Mouse (Mus musculus) forebrain, embryonic 15.5 days (tissue): ENCODE measurements around the gene Optc. TPM values are rescaled to one million over a fixed set of nuclear protein-coding genes. Genes with fewer than 3 reads are reported as not detected.

Source experiments
- ATAC-seq: fragments of 200-750 bp; cut with Nextera tagmentation; replicated peaks from 2 replicates; pipeline ENCODE4 v1.8.0; 2017; ENCODE audit warnings: mild to moderate bottlenecking, moderate TSS enrichment, moderate library complexity
- H3K27ac ChIP-seq: fragments of 300-500 bp; sonication (generic); replicated peaks from 2 replicates; pipeline ENCODE4 v1.5.1; 2015; ENCODE audit warnings: mild to moderate bottlenecking, inconsistent platforms
- H3K27me3 ChIP-seq: fragments of 300-500 bp; sonication (generic); 2 replicates; pipeline ENCODE4 v1.6.1; 2015; ENCODE audit warnings: inconsistent platforms
- H3K36me3 ChIP-seq: fragments of 300-500 bp; sonication (generic); 2 replicates; pipeline ENCODE4 v1.6.1; 2015; ENCODE audit warnings: mild to moderate bottlenecking, inconsistent platforms
- H3K4me1 ChIP-seq: fragments of 300-500 bp; sonication (generic); 2 replicates; pipeline ENCODE4 v1.6.1; 2015; ENCODE audit warnings: inconsistent platforms
- H3K4me2 ChIP-seq: fragments of 300-500 bp; sonication (generic); replicated peaks from 2 replicates; pipeline ENCODE4 v1.6.1; 2015; ENCODE audit warnings: mild to moderate bottlenecking, inconsistent platforms
- H3K4me3 ChIP-seq: fragments of 300-500 bp; sonication (generic); 2 replicates; pipeline ENCODE4 v1.5.1; 2015; ENCODE audit warnings: mild to moderate bottlenecking, inconsistent platforms
- H3K9ac ChIP-seq: fragments of 300-500 bp; sonication (generic); replicated peaks from 2 replicates; pipeline ENCODE4 v1.6.1; 2015; ENCODE audit warnings: mild to moderate bottlenecking, inconsistent platforms
- H3K9me3 ChIP-seq: fragments of 300-500 bp; sonication (generic); 2 replicates; pipeline ENCODE4 v1.6.1; 2016; ENCODE audit warnings: inconsistent platforms
- WGBS: fragments of 180-500 bp; shearing (Covaris S2); methylation state at CpG from one replicate; pipeline ENCODE4 v1.1.7; 2015; ENCODE audit warnings: mixed read lengths; 5-methylcytosine and 5-hydroxymethylcytosine counted together
- polyA plus RNA-seq: library from polyadenylated mRNA; unstranded; fragments of >200 nt; fragmentation: Nextera tagmentation; extraction: Ambion mirVana; gene quantifications from 2 replicates; pipeline ENCODE4 v1.2.1, GENCODE M21; 2015

The Optc gene
- polyA plus RNA-seq, 1 experiment from 2014 or later, result 1.6 TPM

- Histone ChIP-seq H3K4me3 (peak overlapping the region; percentile 21), H3K4me2 (peak overlapping the region; percentile 37), H3K9ac (no peak overlapping the region), H3K9me3 (no peaks in the 10 kb centered on the region), H3K36me3 (no peaks in the 10 kb centered on the region), H3K27ac (no peak overlapping the region), H3K4me1 (peaks cover 31% of the 10 kb centered on the region), H3K27me3 (no peaks in the 10 kb centered on the region)
- WGBS, result 20% methylated on average over 20 of the region's 20 CpGs
- no peak for ATAC-seq
These were observed 17.7 kb downstream of the Optc start for GRCm38 (mm10) chr1:133889949-133890598.

GRCm38 (mm10) chr1:133887538-133888250, 20.1 kb downstream of the Optc start:
- H3K27me3 ChIP-seq, result no peaks in the 10 kb centered on the region
- H3K4me3 ChIP-seq, result no peak overlapping the region
- H3K9ac ChIP-seq, result no peak overlapping the region
- H3K4me2 ChIP-seq, result no peak overlapping the region
- peak overlapping the region; percentile 25; the same call in 1 of the 2 replicates for H3K27ac ChIP-seq
- 0 out of 2 replicates have a peak, but pooled peaks have one; percentile 3 for ATAC-seq
- peaks cover 31% of the 10 kb centered on the region for H3K4me1 ChIP-seq
- H3K36me3 ChIP-seq, result no peaks in the 10 kb centered on the region
- WGBS, result 76% methylated on average over 5 of the region's 5 CpGs
- no peaks in the 10 kb centered on the region for H3K9me3 ChIP-seq

DNA sequence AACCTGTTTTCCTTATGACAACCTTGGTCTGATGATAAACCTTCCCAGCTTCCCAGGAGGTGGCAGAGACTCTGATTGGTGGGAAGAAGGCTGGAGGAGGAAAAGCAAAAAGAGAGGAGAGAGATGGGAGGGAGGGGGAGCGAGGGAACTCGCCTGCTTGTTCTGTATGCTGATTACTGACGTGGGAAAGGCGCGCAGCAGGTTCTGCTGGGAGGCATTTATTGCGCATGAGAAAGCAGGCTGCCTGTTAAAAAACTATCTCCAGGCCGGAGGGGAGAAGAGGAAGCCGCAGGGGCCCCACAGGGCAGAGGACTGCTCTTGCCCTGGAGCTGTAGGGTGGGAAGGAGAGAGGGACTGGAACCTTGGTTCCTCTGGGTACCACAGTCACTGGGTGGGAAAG, 20.8 kb downstream of the Optc start:
- Histone ChIP-seq H3K4me3 (no peak overlapping the region), H3K4me1 (peaks cover 34% of the 10 kb centered on the region)
- 1% methylated on average over 8 of the region's 8 CpGs for WGBS

GRCm38 (mm10) chr1:133886431-133886830, 21.4 kb downstream of the Optc start:
- ATAC-seq, result peak; percentile 28
- Histone ChIP-seq H3K4me2 (peak overlapping the region; percentile 25), H3K4me3 (no peak overlapping the region), H3K27ac (peak overlapping the region; percentile 27; the same call in 1 of the 2 replicates), H3K27me3 (no peaks in the 10 kb centered on the region), H3K36me3 (no peaks in the 10 kb centered on the region), H3K9ac (no peak overlapping the region), H3K4me1 (peaks cover 37% of the 10 kb centered on the region), H3K9me3 (no peaks in the 10 kb centered on the region)
- 27% methylated on average over 6 of the region's 6 CpGs for WGBS

More for the DNA sequence above, 20.8 kb downstream of the Optc start:
- H3K4me2 ChIP-seq, result peak overlapping the region; percentile 25
- H3K27me3 ChIP-seq, result no peaks in the 10 kb centered on the region
- peak overlapping the region; percentile 27; the same call in 1 of the 2 replicates for H3K27ac ChIP-seq
- ATAC-seq, result peak; percentile 84
- H3K9me3 ChIP-seq, result no peaks in the 10 kb centered on the region
- no peak overlapping the region for H3K9ac ChIP-seq
- H3K36me3 ChIP-seq, result no peaks in the 10 kb centered on the region

DNA sequence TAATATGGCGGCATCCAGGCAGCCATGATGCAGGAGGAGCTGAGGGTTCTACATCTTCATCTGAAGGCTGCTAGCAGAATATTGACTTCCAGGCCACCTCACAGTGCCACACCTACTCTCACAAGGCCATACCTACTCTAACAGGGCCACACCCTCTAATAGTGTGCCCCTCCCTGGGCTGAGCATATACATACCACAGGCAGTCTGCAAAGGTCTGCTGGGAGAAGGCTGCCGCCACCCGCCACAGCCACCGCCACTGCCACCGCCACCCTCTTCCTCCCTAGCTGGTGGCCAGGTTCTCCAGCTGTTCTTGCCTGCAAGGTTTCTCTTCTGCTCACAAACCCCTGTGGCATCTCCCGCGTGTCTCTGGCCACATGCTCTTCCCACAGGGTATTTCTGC, 22.0 kb downstream of the Optc start:
- ATAC-seq, result no peak
- H3K27me3 ChIP-seq, result no peaks in the 10 kb centered on the region
- H3K4me3 ChIP-seq, result no peak overlapping the region
- peaks cover 36% of the 10 kb centered on the region for H3K4me1 ChIP-seq
- H3K9ac ChIP-seq, result no peak overlapping the region
- no peak overlapping the region for H3K4me2 ChIP-seq
- H3K9me3 ChIP-seq, result no peaks in the 10 kb centered on the region
- H3K27ac ChIP-seq, result no peak overlapping the region
- 95% methylated on average over 7 of the region's 7 CpGs for WGBS
- no peaks in the 10 kb centered on the region for H3K36me3 ChIP-seq

DNA sequence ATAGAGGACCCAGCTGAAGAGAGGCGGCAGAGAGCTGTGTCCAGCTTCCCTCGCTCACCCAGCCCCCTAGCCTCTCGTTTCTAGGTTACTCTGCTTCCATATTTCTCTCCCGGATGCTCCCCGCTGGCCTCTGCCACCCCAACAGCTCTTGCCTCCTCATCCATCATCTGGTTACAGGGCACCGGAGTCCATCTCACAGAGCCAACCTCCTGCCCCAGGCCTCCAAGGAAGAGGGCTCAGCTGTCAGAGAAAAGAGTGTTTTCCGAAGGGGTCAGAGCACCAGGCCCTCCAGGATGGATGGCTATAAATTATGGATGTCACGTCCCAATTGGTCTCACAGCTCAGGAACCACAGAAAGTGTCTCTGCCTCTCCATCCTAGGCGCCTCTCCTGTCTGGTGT, 23.1 kb downstream of the Optc start:
- Histone ChIP-seq H3K4me3 (no peak overlapping the region), H3K36me3 (no peaks in the 10 kb centered on the region), H3K4me1 (peaks cover 26% of the 10 kb centered on the region), H3K9ac (no peak overlapping the region), H3K27ac (no peak overlapping the region), H3K9me3 (no peaks in the 10 kb centered on the region), H3K27me3 (no peaks in the 10 kb centered on the region), H3K4me2 (no peak overlapping the region)
- 85% methylated on average over 9 of the region's 9 CpGs for WGBS
- no peak for ATAC-seq

GRCm38 (mm10) chr1:133884090-133884489, 23.7 kb downstream of the Optc start:
- no peak overlapping the region for H3K9ac ChIP-seq
- no peaks in the 10 kb centered on the region for H3K9me3 ChIP-seq
- H3K4me3 ChIP-seq, result no peak overlapping the region
- 79% methylated on average over 6 of the region's 6 CpGs for WGBS
- H3K4me1 ChIP-seq, result peaks cover 25% of the 10 kb centered on the region
- no peak overlapping the region for H3K27ac ChIP-seq
- no peaks in the 10 kb centered on the region for H3K36me3 ChIP-seq
- ATAC-seq, result no peak
- H3K27me3 ChIP-seq, result no peaks in the 10 kb centered on the region
- no peak overlapping the region for H3K4me2 ChIP-seq

- Histone ChIP-seq H3K4me3 (no peak overlapping the region), H3K4me2 (no peak overlapping the region), H3K9ac (no peak overlapping the region), H3K27ac (0 out of 2 replicates have a peak overlapping the region, but pooled peaks have one; percentile 5), H3K9me3 (no peaks in the 10 kb centered on the region), H3K36me3 (no peaks in the 10 kb centered on the region), H3K4me1 (peaks cover 22% of the 10 kb centered on the region), H3K27me3 (no peaks in the 10 kb centered on the region)
- 62% methylated on average over 11 of the region's 11 CpGs for WGBS
- no peak for ATAC-seq
These were observed 25.2 kb downstream of the Optc start for GRCm38 (mm10) chr1:133882283-133883217.

- H3K9me3 ChIP-seq, result no peaks in the 10 kb centered on the region
- ATAC-seq, result peak; percentile 62
These were observed 26.0 kb downstream of the Optc start for GRCm38 (mm10) chr1:133881813-133882212.

GRCm38 (mm10) chr1:133878825-133879423, 28.9 kb downstream of the Optc start:
- ATAC-seq, result no peak
- WGBS, result 79% methylated on average over 12 of the region's 12 CpGs
- H3K4me1 ChIP-seq, result peaks cover 8% of the 10 kb centered on the region
- no peak overlapping the region for H3K4me3 ChIP-seq
- no peak overlapping the region for H3K27ac ChIP-seq
- no peaks in the 10 kb centered on the region for H3K36me3 ChIP-seq
- H3K4me2 ChIP-seq, result no peak overlapping the region
- no peaks in the 10 kb centered on the region for H3K9me3 ChIP-seq
- H3K27me3 ChIP-seq, result no peaks in the 10 kb centered on the region
- no peak overlapping the region for H3K9ac ChIP-seq

More at GRCm38 (mm10) chr1:133881813-133882212, 26.0 kb downstream of the Optc start:
- H3K9ac ChIP-seq, result no peak overlapping the region
- no peak overlapping the region for H3K4me2 ChIP-seq
- H3K4me3 ChIP-seq, result no peak overlapping the region
- H3K36me3 ChIP-seq, result no peaks in the 10 kb centered on the region
- peaks cover 14% of the 10 kb centered on the region for H3K4me1 ChIP-seq
- H3K27ac ChIP-seq, result 0 out of 2 replicates have a peak overlapping the region, but pooled peaks have one; percentile 5
- no peaks in the 10 kb centered on the region for H3K27me3 ChIP-seq
- WGBS, result 28% methylated on average over 6 of the region's 6 CpGs

- H3K4me3 ChIP-seq, result no peak overlapping the region
- no peak for ATAC-seq
- H3K4me2 ChIP-seq, result no peak overlapping the region
- no peaks in the 10 kb centered on the region for H3K9me3 ChIP-seq
- WGBS, result 95% methylated on average over 7 of the region's 7 CpGs
- no peaks in the 10 kb centered on the region for H3K36me3 ChIP-seq
- no peak overlapping the region for H3K27ac ChIP-seq
- H3K4me1 ChIP-seq, result peaks cover 5% of the 10 kb centered on the region
- H3K9ac ChIP-seq, result no peak overlapping the region
- H3K27me3 ChIP-seq, result no peaks in the 10 kb centered on the region
These were observed 30.9 kb downstream of the Optc start for GRCm38 (mm10) chr1:133876936-133877335.
